Mouse (Mus musculus): ENCODE measurements around the gene Fam83b. TPM values are rescaled to one million over a fixed set of nuclear protein-coding genes. Genes with fewer than 3 reads are reported as not detected.
A peak's percentile ranks its signal among the peaks of the same experiment; 100 is the strongest.

Gene Fam83b
- polyA plus RNA-seq, 1 experiment from 2014 or later: 13.4 TPM

GRCm38 (mm10) chr9:76505650-76506049, 61.3 kb downstream of the Fam83b start:
- H3K4me3 ChIP-seq (replicated peaks): no peak overlapping the region
- H3K27ac ChIP-seq: no peak overlapping the region
- H3K9ac ChIP-seq: no peak overlapping the region
- no peaks in the 10 kb centered on the region for H3K9me3 ChIP-seq
- no peaks in the 10 kb centered on the region for H3K27me3 ChIP-seq (replicated peaks)
- H3K4me1 ChIP-seq (replicated peaks): no peaks in the 10 kb centered on the region
- no peaks in the 10 kb centered on the region for H3K36me3 ChIP-seq
- no peak overlapping the region for H3K4me2 ChIP-seq (replicated peaks)
- ATAC-seq: no peak

- no peaks in the 10 kb centered on the region; the same call in 1 of the 2 replicates for H3K36me3 ChIP-seq
- H3K9me3 ChIP-seq: no peaks in the 10 kb centered on the region
- no peaks in the 10 kb centered on the region for H3K4me1 ChIP-seq (replicated peaks)
- no peaks in the 10 kb centered on the region for H3K27me3 ChIP-seq (replicated peaks)
- H3K4me2 ChIP-seq (replicated peaks): no peak overlapping the region
- no peak overlapping the region for H3K4me3 ChIP-seq (replicated peaks)
- no peak overlapping the region for H3K9ac ChIP-seq
- no peak overlapping the region for H3K27ac ChIP-seq
- 78% methylated on average over 3 of the region's 3 CpGs for WGBS
- ATAC-seq: peak; percentile 53
These were observed 77.2 kb downstream of the Fam83b start for GRCm38 (mm10) chr9:76489737-76490136.

GRCm38 (mm10) chr9:76480088-76480487, 86.8 kb downstream of the Fam83b start:
- WGBS: 77% methylated on average over 3 of the region's 3 CpGs
- Histone ChIP-seq H3K27me3 (replicated peaks) (no peaks in the 10 kb centered on the region), H3K36me3 (no peaks in the 10 kb centered on the region), H3K27ac (no peak overlapping the region), H3K9ac (no peak overlapping the region), H3K9me3 (no peaks in the 10 kb centered on the region), H3K4me2 (replicated peaks) (no peak overlapping the region), H3K4me1 (replicated peaks) (no peaks in the 10 kb centered on the region), H3K4me3 (replicated peaks) (no peak overlapping the region)
- ATAC-seq: no peak

- Histone ChIP-seq H3K4me3 (replicated peaks) (no peak overlapping the region), H3K4me2 (replicated peaks) (no peak overlapping the region), H3K9me3 (no peaks in the 10 kb centered on the region), H3K27me3 (replicated peaks) (no peaks in the 10 kb centered on the region), H3K36me3 (no peaks in the 10 kb centered on the region), H3K9ac (no peak overlapping the region), H3K27ac (no peak overlapping the region), H3K4me1 (replicated peaks) (no peaks in the 10 kb centered on the region)
- no peak for ATAC-seq
- 81% methylated on average over 4 of the region's 4 CpGs for WGBS
These were observed 97.4 kb downstream of the Fam83b start for GRCm38 (mm10) chr9:76469500-76469899.

- no peak overlapping the region for H3K4me3 ChIP-seq (replicated peaks)
- no peaks in the 10 kb centered on the region for H3K4me1 ChIP-seq (replicated peaks)
- H3K36me3 ChIP-seq: no peaks in the 10 kb centered on the region
- H3K27ac ChIP-seq: no peak overlapping the region
- H3K9me3 ChIP-seq: no peaks in the 10 kb centered on the region
- H3K9ac ChIP-seq: no peak overlapping the region
- no peaks in the 10 kb centered on the region for H3K27me3 ChIP-seq (replicated peaks)
- no peak for ATAC-seq
- H3K4me2 ChIP-seq (replicated peaks): no peak overlapping the region
These were observed 105.4 kb downstream of the Fam83b start for GRCm38 (mm10) chr9:76461547-76461946.

GRCm38 (mm10) chr9:76455703-76456102, 111.2 kb downstream of the Fam83b start:
- Histone ChIP-seq H3K27me3 (replicated peaks) (no peaks in the 10 kb centered on the region), H3K4me2 (replicated peaks) (no peak overlapping the region), H3K9me3 (no peaks in the 10 kb centered on the region), H3K9ac (no peak overlapping the region), H3K27ac (no peak overlapping the region), H3K4me3 (replicated peaks) (no peak overlapping the region), H3K36me3 (no peaks in the 10 kb centered on the region), H3K4me1 (replicated peaks) (no peaks in the 10 kb centered on the region)
- WGBS: 86% methylated on average over 3 of the region's 3 CpGs
- ATAC-seq: no peak

Other genes with a start within 250 kb of the Fam83b start
- gene Hcrtr2, start 243.3 kb downstream of the Fam83b start, polyA plus RNA-seq (2015; fragmentation: Nextera tagmentation; extraction: Ambion mirVana): 0.05 and 0.23 TPM in 2 replicates